Mouse (Mus musculus) testis, adult 2 months (tissue): ENCODE results near the gene Irgc1.

ENCODE experiments used
- CTCF ChIP-seq: fragments of 200-500 bp; IDR thresholded peaks from 2 replicates; pipeline ENCODE4 v1.5.1; 2012; ENCODE audit warnings: low read depth, mild to moderate bottlenecking, inconsistent platforms, low read length, moderate library complexity; ENCODE audit not compliant: control insufficient read depth, insufficient read depth, insufficient replicate concordance
- POLR2A ChIP-seq: fragments of 200-500 bp; IDR thresholded peaks from 2 replicates; pipeline ENCODE4 v1.6.1; 2012; ENCODE audit warnings: low read depth, mild to moderate bottlenecking, inconsistent platforms, low read length, moderate library complexity; ENCODE audit not compliant: control insufficient read depth

DNA sequence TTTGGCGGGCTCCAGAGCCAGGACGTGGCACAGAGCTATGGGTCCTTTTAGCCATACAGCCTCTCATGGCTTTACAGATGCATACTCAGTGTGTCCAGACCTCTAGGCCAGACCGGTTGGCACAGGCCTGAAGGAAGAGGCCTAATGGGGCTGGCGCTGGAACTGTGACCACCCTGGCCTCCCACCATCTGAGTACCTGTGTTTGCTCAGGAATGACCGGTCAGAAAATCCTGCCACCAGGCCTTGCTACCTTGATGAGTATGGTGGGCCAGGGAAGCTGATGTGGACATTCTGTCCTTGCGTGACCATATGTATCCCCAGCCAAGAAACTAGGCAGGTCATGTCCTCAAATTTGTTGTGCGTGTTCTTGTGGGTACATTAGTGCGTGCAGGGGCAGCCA, 24.9 kb downstream of the Irgc1 start:
- TF ChIP-seq CTCF (no peak), POLR2A (no peak)
